In the genomic region with DNA sequence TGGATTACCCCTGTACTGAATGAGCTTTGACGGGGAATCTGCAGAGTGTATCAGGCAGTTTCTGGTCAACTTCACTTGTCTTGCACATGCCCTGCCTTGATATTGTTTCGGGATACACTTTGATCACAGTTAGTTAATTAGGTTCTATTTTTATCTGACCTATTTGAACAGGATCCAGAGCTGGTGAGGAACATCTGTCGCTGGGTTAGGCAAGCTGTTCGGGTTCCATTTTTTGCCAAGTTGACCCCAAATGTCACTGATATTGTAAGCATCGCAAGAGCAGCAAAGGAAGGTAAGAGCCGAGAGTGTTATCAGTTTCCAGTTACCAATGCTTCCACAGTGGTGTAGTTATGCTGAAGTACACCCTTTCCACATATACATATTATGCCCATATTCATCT, we compare ENCODE assay signal across 21 mouse cellular contexts.
DNase-seq lines count a peak whose midpoint lies in the region; ATAC-seq and TF ChIP-seq lines count a peak whose summit lies in the region.
"Had no signal": no experiment of that assay in that cellular context is flagged by ENCODE, and none has a peak within 500 bp of the region (broad histone marks: within the 10 kb centered on the region; RNA-seq: fewer than 3 reads in every experiment).

No protein-coding gene starts in this region.

- ATAC-seq in liver, postnatal 0 days: no peak
- no peak for ATAC-seq in heart, embryonic 12.5 days (ENCODE audit: insufficient number of reproducible peaks, low FRiP score)
- ATAC-seq: forebrain, embryonic 15.5 days; intestine, embryonic 16.5 days had no signal

- no peak overlapping the region for H3K9ac ChIP-seq in liver, adult 2 months (ENCODE audit: low read depth, low read length)
- no peak overlapping the region for H3K9ac ChIP-seq in liver, postnatal 0 days (replicated peaks)
- no peak overlapping the region for H3K9ac ChIP-seq in heart, embryonic 12.5 days
- H3K9ac ChIP-seq: embryonic facial prominence, embryonic 15.5 days; forebrain, embryonic 15.5 days; heart, embryonic 15.5 days; hindbrain, embryonic 14.5 days had no signal

- H3K4me2 ChIP-seq in liver, postnatal 0 days (ENCODE audit: low read depth, low read length): no peak overlapping the region
- no peak overlapping the region for H3K4me2 ChIP-seq in heart, embryonic 12.5 days
- H3K4me2 ChIP-seq: embryonic facial prominence, embryonic 15.5 days; forebrain, embryonic 15.5 days; heart, embryonic 15.5 days; hindbrain, embryonic 14.5 days had no signal

- H3K36me3 ChIP-seq in liver, adult 2 months (ENCODE audit: control insufficient read depth, insufficient read depth, low read length): peaks cover 22% of the 10 kb centered on the region
- no peaks in the 10 kb centered on the region for H3K36me3 ChIP-seq in liver, postnatal 0 days (replicated peaks; ENCODE audit: insufficient read depth, low read length)
- no peaks in the 10 kb centered on the region for H3K36me3 ChIP-seq in heart, embryonic 12.5 days
- H3K36me3 ChIP-seq: embryonic facial prominence, embryonic 15.5 days; forebrain, embryonic 10.5 days; forebrain, embryonic 15.5 days; heart, embryonic 10.5 days; heart, embryonic 15.5 days had no signal

- H3K27ac ChIP-seq in liver, adult 2 months (replicated peaks; ENCODE audit: insufficient read depth, low read depth, low read length): no peak overlapping the region
- H3K27ac ChIP-seq in liver, postnatal 0 days (ENCODE audit: low read depth): no peak overlapping the region
- H3K27ac ChIP-seq in heart, embryonic 12.5 days (ENCODE audit: poor library complexity, severe bottlenecking): no peak overlapping the region
- H3K27ac ChIP-seq: embryonic facial prominence, embryonic 15.5 days; forebrain, embryonic 10.5 days; forebrain, embryonic 15.5 days; heart, embryonic 10.5 days; heart, embryonic 15.5 days; hindbrain, embryonic 14.5 days had no signal

- H3K79me2 ChIP-seq in liver, adult 2 months (ENCODE audit: control insufficient read depth, insufficient read depth, low read length): no peaks in the 10 kb centered on the region

- no peak for TF ChIP-seq EP300 in liver, postnatal 0 days (IDR thresholded peaks at IDR 0.05; ENCODE audit: low read depth)

- no peaks in the 10 kb centered on the region for H3K9me3 ChIP-seq in liver, postnatal 0 days (ENCODE audit: low read length)
- H3K9me3 ChIP-seq in heart, embryonic 12.5 days (replicated peaks): no peaks in the 10 kb centered on the region
- H3K9me3 ChIP-seq: embryonic facial prominence, embryonic 15.5 days; forebrain, embryonic 10.5 days; forebrain, embryonic 15.5 days; heart, embryonic 10.5 days; heart, embryonic 15.5 days had no signal

- 62% methylated on average over 6 of the region's 6 CpGs for WGBS in liver, adult 2 months
- 81% methylated on average over 6 of the region's 6 CpGs for WGBS in liver, postnatal 0 days (ENCODE audit: insufficient replicate concordance)
- 59% methylated on average over 6 of the region's 6 CpGs for whole genome bisulfite sequencing in heart, embryonic 12.5 days

- H3K4me1 ChIP-seq in liver, adult 2 months (ENCODE audit: control insufficient read depth, insufficient read depth, low read length): no peaks in the 10 kb centered on the region
- no peaks in the 10 kb centered on the region for H3K4me1 ChIP-seq in liver, postnatal 0 days (ENCODE audit: insufficient read depth)
- H3K4me1 ChIP-seq in heart, embryonic 12.5 days (replicated peaks): 0 out of 2 replicates have a peak, but pooled peaks cover 2% of the 10 kb centered on the region
- H3K4me1 ChIP-seq: embryonic facial prominence, embryonic 15.5 days; forebrain, embryonic 15.5 days; heart, embryonic 10.5 days; heart, embryonic 15.5 days had no signal

- H3K27me3 ChIP-seq in liver, adult 2 months (ENCODE audit: control insufficient read depth, insufficient read depth, low read length): no peaks in the 10 kb centered on the region
- H3K27me3 ChIP-seq in liver, postnatal 0 days (ENCODE audit: insufficient read depth, low read length): no peaks in the 10 kb centered on the region
- H3K27me3 ChIP-seq in heart, embryonic 12.5 days (replicated peaks): no peaks in the 10 kb centered on the region
- H3K27me3 ChIP-seq: embryonic facial prominence, embryonic 15.5 days; forebrain, embryonic 15.5 days; heart, embryonic 15.5 days had no signal

- no peak for TF ChIP-seq POLR2A in liver, adult 2 months (IDR thresholded peaks at IDR 0.05; ENCODE audit: extremely low read depth, insufficient read depth, low read length)
- no peak for TF ChIP-seq POLR2A in brain, embryonic 14.5 days (IDR thresholded peaks at IDR 0.05; ENCODE audit: borderline replicate concordance, extremely low read depth, insufficient read depth, insufficient read length, poor library complexity, severe bottlenecking)

- no peak for TF ChIP-seq CTCF in liver, adult 2 months (IDR thresholded peaks at IDR 0.05; ENCODE audit: low read depth, low read length)
- TF ChIP-seq CTCF in liver, postnatal 0 days (IDR thresholded peaks at IDR 0.05; ENCODE audit: low read depth): no peak
- TF ChIP-seq CTCF in brain, embryonic 14.5 days (IDR thresholded peaks at IDR 0.05; ENCODE audit: borderline replicate concordance, extremely low read depth, insufficient read depth, insufficient read length): no peak

- peak; percentile 7 to 8 for DNase-seq in cerebellum, postnatal 25 days
- DNase-seq in cerebellum, adult 11-12 months: no peak
- DNase-seq in liver, adult 2 months (ENCODE audit: extremely low read depth, low read depth, low spot score): peak; percentile 9
- no peak for DNase-seq in liver, postnatal 0 days
- DNase-seq in brain, embryonic 14.5 days (ENCODE audit: low read depth): peak; percentile 24
- DNase-seq: adrenal gland, adult 8-10 months; adrenal gland, postnatal 36 days; cerebellum, adult 11 months; embryo, embryonic 11 days; gastrocnemius, postnatal 10 days; heart, adult 18-20 months; heart, postnatal 14 days had no signal

- H3K4me3 ChIP-seq in liver, adult 2 months (ENCODE audit: insufficient read depth, low read depth, low read length): no peak overlapping the region
- no peak overlapping the region for H3K4me3 ChIP-seq in liver, postnatal 0 days (ENCODE audit: low read depth, low read length)
- no peak overlapping the region for H3K4me3 ChIP-seq in heart, embryonic 12.5 days
- H3K4me3 ChIP-seq: embryonic facial prominence, embryonic 15.5 days; erythroblast, embryonic 14.5 days; forebrain, embryonic 10.5 days; forebrain, embryonic 15.5 days; heart, embryonic 10.5 days; heart, embryonic 15.5 days had no signal

Comparison
In these comparisons a context has a peak if more than half of its experiments do, and no peak if none do; other contexts are left out.
1. DNase-seq: peak in cerebellum, postnatal 25 days (2 of 2), liver, adult 2 months (single experiment) and brain, embryonic 14.5 days (single experiment); none in cerebellum, adult 11-12 months (single experiment) and liver, postnatal 0 days (single experiment).